Mouse (Mus musculus) liver, embryonic 14 days (tissue): ENCODE results near the gene Ipmk. TPM values are rescaled to one million over a fixed set of nuclear protein-coding genes. Genes with fewer than 3 reads are reported as not detected.

Experiments
- polyA plus RNA-seq: library from polyadenylated mRNA; depleted of rRNA; stranded (reverse); fragments of >200 nt; gene quantifications from 2 replicates; pipeline ENCODE4 v1.2.3, GENCODE M21; 2012; rRNA removed

Gene Ipmk
- polyA plus RNA-seq: 4.9 and 5.7 TPM in 2 replicates

GRCm38 (mm10) chr10:71347509-71347949, at the start of gene Ipmk:
Gene Ipmk (plus strand): TSS chr10:71347763.

GRCm38 (mm10) chr10:71344579-71345143, 2.9 kb upstream of the Ipmk start, which contains the start of gene Cisd1:
Gene Cisd1 (minus strand): TSS chr10:71344954.

Other genes with a start within 250 kb of the Ipmk start
- gene Bicc1, start 188.1 kb upstream of the Ipmk start, polyA plus RNA-seq: 1.7 and 1.9 TPM in 2 replicates
- 19.0 and 20.4 TPM in 2 replicates for gene Tfam, start 109.5 kb upstream of the Ipmk start, polyA plus RNA-seq
- 6.8 and 7.4 TPM in 2 replicates for gene Ube2d1, start 62.5 kb upstream of the Ipmk start, polyA plus RNA-seq
- gene Cisd1, start 2.8 kb upstream of the Ipmk start, polyA plus RNA-seq: 29.5 and 31.2 TPM in 2 replicates